Mouse (Mus musculus) small intestine, adult 2 months (tissue): Measurements from ENCODE around the gene Syt2.

Experiments
- CTCF ChIP-seq: fragments of 200-500 bp; IDR thresholded peaks from 2 replicates; pipeline ENCODE4 v1.5.1; 2012; ENCODE audit warnings: low read depth, mild to moderate bottlenecking, control low read depth, inconsistent platforms, low read length, moderate library complexity, mixed read lengths; ENCODE audit not compliant: insufficient replicate concordance, insufficient read length; ENCODE audit errors: extremely low read depth
- POLR2A ChIP-seq: fragments of 200-500 bp; IDR thresholded peaks from 2 replicates; pipeline ENCODE4 v1.6.1; 2012; ENCODE audit warnings: low read depth, mild to moderate bottlenecking, control low read depth, inconsistent platforms, low read length, moderate library complexity

GRCm38 (mm10) chr1:134796536-134796935, 150.1 kb downstream of the Syt2 start:
- TF ChIP-seq POLR2A, result no peak
- no peak for TF ChIP-seq CTCF
